Mouse (Mus musculus): ENCODE data around the gene Enpp5. TPM values are rescaled to one million over a fixed set of nuclear protein-coding genes. Genes with fewer than 3 reads are reported as not detected.

Gene Enpp5
- polyA plus RNA-seq, 1 experiment from 2014 or later, result 25.3 TPM

DNA sequence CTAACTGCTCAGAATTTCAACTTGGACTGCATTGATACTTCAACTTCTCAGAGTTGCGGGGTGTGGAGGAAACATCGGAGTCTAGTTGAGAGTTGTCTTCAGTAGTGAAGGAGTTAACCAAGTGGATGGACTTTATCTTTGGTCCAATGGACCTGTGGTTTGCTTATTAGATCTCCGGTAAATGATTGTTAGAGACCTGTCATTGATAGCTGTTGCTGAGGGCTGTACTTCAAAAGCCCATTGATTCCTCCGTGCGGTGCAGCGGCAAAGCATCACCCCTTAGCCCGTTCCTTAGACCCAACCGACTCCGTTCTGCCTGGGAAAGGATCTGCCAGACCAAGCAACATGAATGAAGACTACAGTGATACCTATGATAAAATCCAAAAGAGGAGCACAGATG, 55.9 kb downstream of the Enpp5 start:
- H3K4me2 ChIP-seq, result no peak overlapping the region; the same call in 1 of the 2 replicates
- H3K36me3 ChIP-seq, result no peaks in the 10 kb centered on the region
- H3K4me3 ChIP-seq, result no peak overlapping the region
- no peaks in the 10 kb centered on the region for H3K9me3 ChIP-seq
- H3K27ac ChIP-seq, result no peak overlapping the region
- no peak for ATAC-seq (ENCODE audit: borderline replicate concordance, extremely low read depth, low FRiP score, low TSS enrichment)
- H3K9ac ChIP-seq, result no peak overlapping the region
- H3K27me3 ChIP-seq, result no peaks in the 10 kb centered on the region; the same call in 1 of the 2 replicates
- 0 out of 2 replicates have a peak, but pooled peaks cover 5% of the 10 kb centered on the region for H3K4me1 ChIP-seq
- WGBS, result 43% methylated on average over 9 of the region's 9 CpGs

DNA sequence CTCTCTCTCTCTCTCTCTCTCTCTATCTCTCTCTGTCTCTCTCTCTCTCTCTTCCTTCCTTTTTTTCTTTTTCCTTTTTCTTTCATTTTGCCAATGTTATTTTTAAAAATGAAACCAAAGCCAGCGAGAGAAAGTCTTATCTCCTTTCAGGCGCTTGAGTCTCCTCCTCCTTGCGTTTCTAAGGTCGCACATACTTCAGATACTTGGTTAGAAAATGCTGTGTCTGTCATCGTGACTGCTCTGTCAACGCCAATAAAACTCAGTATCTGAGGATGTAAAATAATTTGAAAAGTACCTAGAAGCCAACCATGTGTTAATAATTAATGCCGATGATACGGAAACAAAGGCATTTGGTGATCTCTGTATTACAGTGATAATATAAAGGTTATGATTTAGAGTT, 57.4 kb downstream of the Enpp5 start:
- Histone ChIP-seq H3K27ac (no peak overlapping the region), H3K9me3 (no peaks in the 10 kb centered on the region), H3K4me3 (no peak overlapping the region), H3K9ac (no peak overlapping the region), H3K27me3 (no peaks in the 10 kb centered on the region; the same call in 1 of the 2 replicates), H3K36me3 (no peaks in the 10 kb centered on the region), H3K4me1 (0 out of 2 replicates have a peak, but pooled peaks cover 5% of the 10 kb centered on the region), H3K4me2 (peak overlapping the region; percentile 29; the same call in 1 of the 2 replicates)
- no peak for ATAC-seq (ENCODE audit: borderline replicate concordance, extremely low read depth, low FRiP score, low TSS enrichment)
- WGBS, result 37% methylated on average over 8 of the region's 8 CpGs

Other genes starting within 250 kb of the Enpp5 start
- gene Enpp4, start 27.0 kb downstream of the Enpp5 start, polyA plus RNA-seq (2015; fragmentation: Nextera tagmentation; extraction: Ambion mirVana), result 5.4 and 6.5 TPM in 2 replicates
- gene Clic5, start 109.8 kb downstream of the Enpp5 start, polyA plus RNA-seq (2015; fragmentation: Nextera tagmentation; extraction: Ambion mirVana), result 10.0 and 13.1 TPM in 2 replicates